ENCODE assay signal across 13 mouse cellular contexts in genomic region chr5:124950623-124951278, GRCm38 (mm10). TPM values are rescaled to one million over a fixed set of nuclear protein-coding genes. Genes with fewer than 3 reads are reported as not detected.
DNase-seq lines count a peak whose midpoint lies in the region; ATAC-seq and TF ChIP-seq lines count a peak whose summit lies in the region.
"Had no signal": no experiment of that assay in that cellular context is flagged by ENCODE, and none has a peak within 500 bp of the region (broad histone marks: within the 10 kb centered on the region; RNA-seq: fewer than 3 reads in every experiment).

No protein-coding gene starts in this region.

- no peak for TF ChIP-seq CTCF in kidney, adult 2 months (conservative IDR thresholded peaks at IDR 0.05; ENCODE audit: insufficient read depth, insufficient read length, low read depth, low read length)

- peaks cover 4% of the 10 kb centered on the region for H3K9me3 ChIP-seq in kidney, embryonic 16.5 days (ENCODE audit: low read length)
- H3K9me3 ChIP-seq in embryonic facial prominence, embryonic 10.5 days, result peaks cover 14% of the 10 kb centered on the region
- H3K9me3 ChIP-seq in forebrain, embryonic 16.5 days (ENCODE audit: control insufficient read depth, low read length), result no peaks in the 10 kb centered on the region
- peaks cover 12% of the 10 kb centered on the region; the same call in 1 of the 2 replicates for H3K9me3 ChIP-seq in midbrain, embryonic 10.5 days (replicated peaks)
- H3K9me3 ChIP-seq: heart, embryonic 15.5 days had no signal

- H3K36me3 ChIP-seq in kidney, adult 2 months (ENCODE audit: control insufficient read depth, insufficient read depth, low read length), result no peaks in the 10 kb centered on the region
- H3K36me3 ChIP-seq in kidney, embryonic 16.5 days (ENCODE audit: insufficient read depth, low read length), result no peaks in the 10 kb centered on the region
- no peaks in the 10 kb centered on the region for H3K36me3 ChIP-seq in embryonic facial prominence, embryonic 10.5 days (replicated peaks)
- no peaks in the 10 kb centered on the region for H3K36me3 ChIP-seq in forebrain, embryonic 16.5 days (ENCODE audit: control insufficient read depth, insufficient read depth)
- H3K36me3 ChIP-seq in midbrain, embryonic 10.5 days, result no peaks in the 10 kb centered on the region
- H3K36me3 ChIP-seq: heart, embryonic 15.5 days had no signal

- ATAC-seq in kidney, embryonic 16.5 days (ENCODE audit: low FRiP score, low TSS enrichment), result no peak
- ATAC-seq in forebrain, embryonic 16.5 days, result no peak
- ATAC-seq in CD4-positive, CD25-positive, alpha-beta regulatory T cell, adult 4 months, result no peak
- ATAC-seq: inflammation-experienced regulatory T-cells, adult 6 months had no signal

- WGBS in kidney, adult 2 months, result 52% methylated on average over 13 of the region's 13 CpGs
- WGBS in kidney, embryonic 16.5 days, result 56% methylated on average over 13 of the region's 13 CpGs
- 48% methylated on average over 13 of the region's 13 CpGs for WGBS in embryonic facial prominence, embryonic 10.5 days
- 50% methylated on average over 13 of the region's 13 CpGs for WGBS in forebrain, embryonic 16.5 days
- WGBS in midbrain, embryonic 10.5 days, result 64% methylated on average over 13 of the region's 13 CpGs

- H3K4me2 ChIP-seq in kidney, embryonic 16.5 days (replicated peaks; ENCODE audit: low read depth, low read length), result no peak overlapping the region
- H3K4me2 ChIP-seq in forebrain, embryonic 16.5 days (ENCODE audit: low read length), result no peak overlapping the region
- H3K4me2 ChIP-seq: heart, embryonic 15.5 days; lung, embryonic 14.5 days had no signal

- H3K27me3 ChIP-seq in kidney, adult 2 months (replicated peaks; ENCODE audit: control insufficient read depth, insufficient read depth, low read length), result no peaks in the 10 kb centered on the region
- H3K27me3 ChIP-seq in kidney, embryonic 16.5 days (ENCODE audit: insufficient read depth, low read length), result no peaks in the 10 kb centered on the region
- no peaks in the 10 kb centered on the region for H3K27me3 ChIP-seq in embryonic facial prominence, embryonic 10.5 days (replicated peaks; ENCODE audit: low read depth, poor library complexity, severe bottlenecking)
- H3K27me3 ChIP-seq in forebrain, embryonic 16.5 days (replicated peaks; ENCODE audit: control insufficient read depth, insufficient read depth, low read length), result no peaks in the 10 kb centered on the region
- no peaks in the 10 kb centered on the region for H3K27me3 ChIP-seq in midbrain, embryonic 10.5 days (ENCODE audit: low read depth, poor library complexity, severe bottlenecking)
- H3K27me3 ChIP-seq: heart, embryonic 15.5 days had no signal

- no peak for TF ChIP-seq POLR2A in kidney, adult 2 months (IDR thresholded peaks at IDR 0.05; ENCODE audit: low read depth, low read length)

- no peaks in the 10 kb centered on the region for H3K4me1 ChIP-seq in kidney, adult 2 months (ENCODE audit: control insufficient read depth, insufficient read depth, low read length)
- 0 out of 2 replicates have a peak, but pooled peaks cover 7% of the 10 kb centered on the region for H3K4me1 ChIP-seq in kidney, embryonic 16.5 days (ENCODE audit: insufficient read depth, low read length)
- H3K4me1 ChIP-seq in embryonic facial prominence, embryonic 10.5 days, result peaks cover 30% of the 10 kb centered on the region
- H3K4me1 ChIP-seq in forebrain, embryonic 16.5 days (replicated peaks; ENCODE audit: control insufficient read depth, insufficient read depth, low read length), result peaks cover 24% of the 10 kb centered on the region
- H3K4me1 ChIP-seq in midbrain, embryonic 10.5 days, result peaks cover 7% of the 10 kb centered on the region; the same call in 1 of the 2 replicates
- H3K4me1 ChIP-seq: heart, embryonic 15.5 days had no signal

- H3K4me3 ChIP-seq in kidney, adult 2 months (ENCODE audit: insufficient read depth, low read depth, low read length), result no peak overlapping the region
- H3K4me3 ChIP-seq in kidney, embryonic 16.5 days (ENCODE audit: low read length), result no peak overlapping the region
- H3K4me3 ChIP-seq in embryonic facial prominence, embryonic 10.5 days, result no peak overlapping the region
- no peak overlapping the region for H3K4me3 ChIP-seq in forebrain, embryonic 16.5 days (replicated peaks; ENCODE audit: low read length)
- H3K4me3 ChIP-seq in midbrain, embryonic 10.5 days, result no peak overlapping the region
- H3K4me3 ChIP-seq: heart, embryonic 15.5 days had no signal

- H3K9ac ChIP-seq in kidney, embryonic 16.5 days (replicated peaks; ENCODE audit: low read length), result no peak overlapping the region
- no peak overlapping the region for H3K9ac ChIP-seq in forebrain, embryonic 16.5 days (replicated peaks; ENCODE audit: low read depth, low read length)
- H3K9ac ChIP-seq: heart, embryonic 15.5 days; lung, embryonic 14.5 days had no signal

- peak; percentile 52 for DNase-seq in kidney, adult 2 months
- no peak for DNase-seq in embryonic facial prominence, embryonic 10.5 days (ENCODE audit: low spot score)
- DNase-seq in kidney, postnatal 36 days, result peak; percentile 30 to 57
- DNase-seq in cerebellum, postnatal 36 days, result no peak
- DNase-seq in midbrain, embryonic 10.5 days (ENCODE audit: low spot score), result no peak
- DNase-seq: gastrocnemius, postnatal 25 days; liver; lung, embryonic 14.5 days had no signal

- no peak overlapping the region for H3K27ac ChIP-seq in kidney, adult 2 months (ENCODE audit: insufficient read depth, low read depth, low read length)
- no peak overlapping the region for H3K27ac ChIP-seq in kidney, embryonic 16.5 days (ENCODE audit: low read length)
- peak overlapping the region; percentile 63 for H3K27ac ChIP-seq in embryonic facial prominence, embryonic 10.5 days (replicated peaks)
- H3K27ac ChIP-seq in forebrain, embryonic 16.5 days (ENCODE audit: low read length), result peak overlapping the region; percentile 53
- H3K27ac ChIP-seq in midbrain, embryonic 10.5 days (replicated peaks), result no peak overlapping the region; the same call in 1 of the 2 replicates
- H3K27ac ChIP-seq: heart, embryonic 15.5 days had no signal

RNA-seq across cellular contexts. Expression of gene Rflna, which starts 52.3 kb away (rescaled TPM):
- polyA plus RNA-seq in kidney, adult 2 months (2012; rRNA removed), result 7.9 and 11.3 TPM in 2 replicates
- 4.5 and 6.8 TPM in 2 replicates for polyA plus RNA-seq in kidney, embryonic 16.5 days (2015; fragmentation: Nextera tagmentation; extraction: Ambion mirVana)
- 5.1 and 6.9 TPM in 2 replicates for polyA plus RNA-seq in embryonic facial prominence, embryonic 10.5 days (2016; fragmentation: Nextera tagmentation; extraction: Ambion mirVana)
- polyA plus RNA-seq in forebrain, embryonic 16.5 days (2015; fragmentation: Nextera tagmentation; extraction: Ambion mirVana), result 3.7 and 4.0 TPM in 2 replicates
- not detected for polyA plus RNA-seq in CD4-positive, CD25-positive, alpha-beta regulatory T cell, adult 4 months (2017; shearing (Covaris generic))
- 6.8 TPM in 2 replicates for polyA plus RNA-seq in midbrain, embryonic 10.5 days (2016; fragmentation: Nextera tagmentation; extraction: Ambion mirVana)

Comparison
In these comparisons a context has a peak if more than half of its experiments do, and no peak if none do; other contexts are left out.
1. DNase-seq: peak in kidney, adult 2 months (single experiment) and kidney, postnatal 36 days (2 of 2); none in embryonic facial prominence, embryonic 10.5 days (single experiment), cerebellum, postnatal 36 days (0 of 2) and midbrain, embryonic 10.5 days (single experiment).
2. H3K27ac ChIP-seq: peak in embryonic facial prominence, embryonic 10.5 days (single experiment) and forebrain, embryonic 16.5 days (single experiment); none in kidney, adult 2 months (single experiment), kidney, embryonic 16.5 days (single experiment) and midbrain, embryonic 10.5 days (single experiment).